Mouse (Mus musculus) megakaryocyte, embryonic 14.5 days (primary cell): ENCODE measurements around the gene Ccr1. TPM values are rescaled to one million over a fixed set of nuclear protein-coding genes. Genes with fewer than 3 reads are reported as not detected.
"Not testable (repeated sequence)": the region's sequence is repeated elsewhere in the genome, so short reads cannot be mapped to it uniquely, and the experiment has no call there.

Source experiments
- H3K27me3 ChIP-seq: replicated peaks from 2 replicates; pipeline ENCODE3; 2012; ENCODE audit warnings: inconsistent platforms
- H3K36me3 ChIP-seq: replicated peaks from 2 replicates; pipeline ENCODE3; 2012; ENCODE audit warnings: low read length, inconsistent platforms, mixed read lengths
- H3K4me1 ChIP-seq: 2 replicates; pipeline ENCODE4 v1.6.1; 2012; ENCODE audit warnings: inconsistent platforms
- H3K4me3 ChIP-seq: replicated peaks from 2 replicates; pipeline ENCODE3; 2012; ENCODE audit warnings: moderate library complexity, mild to moderate bottlenecking, inconsistent platforms
- H3K9me3 ChIP-seq: 2 replicates; pipeline ENCODE4 v1.6.1; 2012; ENCODE audit warnings: inconsistent platforms
- FLI1 ChIP-seq: IDR thresholded peaks from 2 replicates; pipeline ENCODE4 v1.6.1; 2012; ENCODE audit warnings: low read length, inconsistent platforms, mixed read lengths
- GATA1 ChIP-seq: IDR thresholded peaks from 3 replicates; pipeline ENCODE4 v1.6.1; 2012; ENCODE audit warnings: mixed read lengths, low read length, inconsistent platforms, borderline replicate concordance
- polyA plus RNA-seq: library from polyadenylated mRNA; stranded (reverse); fragments of >175 nt; gene quantifications from 2 replicates; pipeline ENCODE4 v1.2.3, GENCODE M21; 2012; ENCODE audit warnings: low replicate concordance; ENCODE audit not compliant: insufficient read depth

The Ccr1 gene
- polyA plus RNA-seq, 1 experiment, result 0.30 TPM

DNA sequence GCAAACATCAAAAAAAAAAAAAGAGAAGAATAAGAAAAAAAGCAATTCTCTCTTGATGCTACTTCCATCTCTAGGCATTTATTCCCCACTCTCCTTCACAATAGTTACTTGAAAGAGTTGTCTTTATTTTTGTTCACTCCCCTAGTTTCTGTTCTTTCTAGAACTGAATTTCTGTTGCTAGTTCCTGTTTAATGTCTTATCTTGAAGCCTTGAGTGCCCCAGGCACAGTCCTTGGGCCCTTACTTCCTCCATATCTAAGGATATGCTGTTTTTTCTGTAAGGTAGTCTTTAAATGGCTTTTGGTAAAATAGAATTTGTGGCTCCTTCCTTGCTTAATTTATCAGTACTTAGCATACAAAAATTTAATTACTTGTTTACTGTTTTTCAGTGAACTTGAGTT, 16.5 kb upstream of the Ccr1 start:
- H3K4me3 ChIP-seq, result no peak overlapping the region
- no peaks in the 10 kb centered on the region for H3K9me3 ChIP-seq
- H3K27me3 ChIP-seq, result no peaks in the 10 kb centered on the region
- no peaks in the 10 kb centered on the region for H3K36me3 ChIP-seq
- TF ChIP-seq GATA1 (no peak; the same call in 2 of the 3 replicates), FLI1 (no peak)
- peaks cover 65% of the 10 kb centered on the region for H3K4me1 ChIP-seq

DNA sequence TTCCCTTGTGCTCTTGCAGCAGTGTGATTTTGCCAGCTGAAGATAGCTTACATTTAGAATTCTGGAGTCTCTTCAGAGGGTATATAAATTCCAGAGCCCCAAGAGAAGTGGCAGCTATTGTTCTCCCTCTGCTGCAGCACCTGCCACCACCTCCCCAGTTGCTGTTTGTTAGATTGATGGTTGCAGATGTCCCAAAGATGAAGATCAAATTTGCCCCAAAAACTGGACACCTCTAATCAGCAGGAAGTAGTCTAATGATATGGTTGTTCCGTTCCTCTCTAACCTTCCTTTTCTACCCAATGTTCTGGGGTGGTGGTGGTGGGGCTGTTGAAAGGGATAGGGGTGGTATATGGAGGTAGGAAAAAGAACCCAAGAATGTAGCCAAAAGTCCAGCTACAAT, 14.2 kb upstream of the Ccr1 start:
- H3K4me1 ChIP-seq, result peaks cover 56% of the 10 kb centered on the region
- no peaks in the 10 kb centered on the region for H3K9me3 ChIP-seq
- H3K36me3 ChIP-seq, result no peaks in the 10 kb centered on the region
- H3K27me3 ChIP-seq, result no peaks in the 10 kb centered on the region
- H3K4me3 ChIP-seq, result no peak overlapping the region
- no peak for TF ChIP-seq GATA1
- no peak for TF ChIP-seq FLI1

DNA sequence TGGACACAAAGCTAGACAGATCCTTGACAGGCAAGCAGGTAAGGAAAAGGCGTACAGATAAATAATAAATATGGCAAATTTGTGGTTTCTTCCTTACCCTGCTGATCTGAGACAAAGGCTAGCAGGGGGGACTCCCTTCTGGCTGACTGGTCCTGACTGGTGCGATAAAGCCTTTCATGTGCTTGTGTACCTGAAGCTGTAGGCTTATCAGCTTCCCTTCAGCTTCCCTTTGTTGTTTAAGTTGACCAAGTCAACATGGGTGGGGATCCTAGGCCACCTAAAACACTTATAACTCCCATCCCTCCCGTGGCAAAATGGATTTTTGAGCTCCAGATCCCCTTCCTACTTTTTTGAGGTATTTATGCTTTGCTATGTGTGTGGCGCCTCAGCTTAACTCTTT, 13.4 kb upstream of the Ccr1 start:
- H3K36me3 ChIP-seq, result no peaks in the 10 kb centered on the region
- H3K27me3 ChIP-seq, result no peaks in the 10 kb centered on the region
- TF ChIP-seq GATA1 (no peak), FLI1 (no peak)
- no peak overlapping the region for H3K4me3 ChIP-seq
- peaks cover 56% of the 10 kb centered on the region for H3K4me1 ChIP-seq
- no peaks in the 10 kb centered on the region for H3K9me3 ChIP-seq

DNA sequence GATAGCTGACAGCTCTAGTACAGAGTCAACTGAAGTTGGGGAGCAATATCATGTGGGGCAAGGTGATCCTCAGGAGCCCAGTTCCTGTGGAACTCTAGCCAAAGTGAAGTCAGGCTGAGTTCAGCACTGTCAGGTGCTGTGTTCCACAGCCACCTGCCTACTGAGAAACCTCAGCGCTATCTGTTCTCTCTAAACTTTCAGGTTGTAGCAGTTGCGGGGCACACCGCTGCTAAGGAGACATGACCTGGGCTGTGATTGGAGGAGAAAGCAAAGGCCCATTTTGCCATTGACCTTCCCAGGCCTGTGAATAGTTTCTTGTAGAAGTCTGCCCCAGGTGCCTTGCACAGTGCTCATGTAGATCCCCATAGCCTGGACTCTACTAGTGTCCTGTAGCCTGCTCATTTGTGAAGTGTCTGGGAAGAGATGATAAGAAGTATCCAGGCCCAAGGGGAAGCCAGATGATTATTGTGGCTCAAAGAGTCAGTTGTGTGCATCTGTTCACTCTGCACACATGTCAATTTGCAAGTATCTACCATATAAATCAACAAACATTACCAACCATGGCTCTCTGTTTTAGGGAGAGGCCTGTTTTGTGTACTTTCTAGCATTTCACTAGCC, 12.5 kb upstream of the Ccr1 start:
- H3K4me1 ChIP-seq, result peaks cover 49% of the 10 kb centered on the region
- H3K36me3 ChIP-seq, H3K4me3 ChIP-seq, H3K9me3 ChIP-seq, H3K27me3 ChIP-seq: not testable (repeated sequence)

DNA sequence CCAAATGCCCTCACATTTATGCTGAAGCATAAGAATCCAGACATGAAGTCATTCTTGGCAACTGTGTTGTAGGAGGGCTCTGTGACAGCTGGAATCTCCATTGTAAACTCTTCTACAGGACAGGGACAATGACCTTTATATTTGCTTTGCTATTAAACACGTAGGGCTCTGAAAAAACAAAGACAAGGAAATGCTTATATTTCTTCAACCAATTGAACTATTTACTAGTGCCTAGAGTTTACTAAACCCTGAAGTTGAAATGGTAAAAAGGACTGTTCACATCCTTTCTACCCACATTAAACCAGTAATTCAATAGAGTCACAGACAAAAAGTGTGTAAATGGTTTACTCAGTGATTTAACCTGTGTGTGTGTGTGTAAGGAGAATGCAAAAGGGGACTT, 9.8 kb upstream of the Ccr1 start, which contains the start of gene Ccr1l1:
Gene Ccr1l1, minus strand, starts transcription at position 101 of the 400 bp plus-strand sequence.
- H3K9me3 ChIP-seq, result no peaks in the 10 kb centered on the region
- H3K36me3 ChIP-seq, result no peaks in the 10 kb centered on the region
- H3K4me3 ChIP-seq, result no peak within 1 kb of the TSS
- no peaks in the 10 kb centered on the region for H3K27me3 ChIP-seq
- TF ChIP-seq FLI1 (no peak), GATA1 (no peak)
- H3K4me1 ChIP-seq, result peaks cover 28% of the 10 kb centered on the region

DNA sequence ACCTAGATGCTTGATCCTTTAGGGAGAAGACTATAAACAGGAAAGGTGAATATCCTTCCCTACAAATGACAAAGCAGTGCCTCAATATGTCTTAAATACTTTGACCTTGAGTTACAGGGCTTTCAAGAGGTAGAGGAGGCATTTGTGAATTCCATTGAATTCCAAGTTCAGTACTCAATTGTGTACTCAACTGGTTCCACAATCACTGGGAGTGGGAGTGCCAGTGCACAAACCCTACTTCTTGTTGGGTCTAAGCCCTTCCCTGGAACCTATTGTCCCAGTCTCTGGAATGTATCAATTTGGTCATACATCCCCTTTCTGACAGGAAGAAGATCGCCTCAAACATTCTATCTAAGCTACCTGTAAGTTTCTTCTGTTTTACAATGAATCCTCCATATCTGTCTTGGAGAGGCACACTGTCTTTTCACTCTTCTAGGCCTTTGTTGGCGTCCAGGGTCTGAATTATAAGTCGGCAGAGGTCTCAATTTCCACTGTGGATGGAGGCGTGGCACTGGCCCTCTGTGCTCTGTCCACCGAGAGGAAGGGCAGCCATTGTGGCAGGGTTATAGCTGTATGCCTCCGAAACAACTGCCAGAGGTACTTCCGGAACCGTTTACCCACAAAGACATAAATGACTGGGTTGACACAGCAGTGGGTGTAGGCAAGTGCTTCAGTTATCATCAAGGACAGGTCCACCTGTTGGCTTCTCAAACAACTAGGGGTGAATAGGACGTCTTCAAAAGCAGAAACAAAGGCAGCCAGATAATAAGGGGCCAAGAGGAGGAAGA, 8.6 kb upstream of the Ccr1 start:
- Histone ChIP-seq H3K36me3 (no peaks in the 10 kb centered on the region), H3K27me3 (no peaks in the 10 kb centered on the region), H3K4me3 (no peak overlapping the region), H3K9me3 (no peaks in the 10 kb centered on the region), H3K4me1 (peaks cover 15% of the 10 kb centered on the region)
- TF ChIP-seq FLI1, result no peak
- TF ChIP-seq GATA1, result no peak

DNA sequence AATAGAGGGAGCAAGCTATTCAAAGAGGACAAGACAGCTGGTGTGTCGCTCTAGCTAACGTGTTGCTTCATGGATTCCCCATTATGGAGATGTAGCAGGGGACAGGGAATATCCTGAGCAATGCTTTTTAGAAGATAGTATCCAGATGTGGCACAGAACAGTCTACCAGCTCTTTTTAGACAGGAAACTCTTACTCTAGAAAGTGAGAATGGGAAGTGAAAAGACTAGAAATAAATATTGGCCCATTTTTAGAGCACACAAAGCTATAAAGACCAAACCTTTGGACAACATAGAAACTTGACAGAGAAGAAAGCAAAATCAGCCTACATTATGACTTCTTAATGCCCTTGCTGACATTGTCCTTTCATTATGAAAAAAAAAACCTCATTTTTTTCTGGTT, 7.1 kb upstream of the Ccr1 start:
- peaks cover 9% of the 10 kb centered on the region; the same call in 1 of the 2 replicates for H3K4me1 ChIP-seq
- TF ChIP-seq GATA1 (no peak), FLI1 (no peak)
- H3K36me3 ChIP-seq, result no peaks in the 10 kb centered on the region
- no peaks in the 10 kb centered on the region for H3K9me3 ChIP-seq
- no peaks in the 10 kb centered on the region for H3K27me3 ChIP-seq
- H3K4me3 ChIP-seq, result no peak overlapping the region

DNA sequence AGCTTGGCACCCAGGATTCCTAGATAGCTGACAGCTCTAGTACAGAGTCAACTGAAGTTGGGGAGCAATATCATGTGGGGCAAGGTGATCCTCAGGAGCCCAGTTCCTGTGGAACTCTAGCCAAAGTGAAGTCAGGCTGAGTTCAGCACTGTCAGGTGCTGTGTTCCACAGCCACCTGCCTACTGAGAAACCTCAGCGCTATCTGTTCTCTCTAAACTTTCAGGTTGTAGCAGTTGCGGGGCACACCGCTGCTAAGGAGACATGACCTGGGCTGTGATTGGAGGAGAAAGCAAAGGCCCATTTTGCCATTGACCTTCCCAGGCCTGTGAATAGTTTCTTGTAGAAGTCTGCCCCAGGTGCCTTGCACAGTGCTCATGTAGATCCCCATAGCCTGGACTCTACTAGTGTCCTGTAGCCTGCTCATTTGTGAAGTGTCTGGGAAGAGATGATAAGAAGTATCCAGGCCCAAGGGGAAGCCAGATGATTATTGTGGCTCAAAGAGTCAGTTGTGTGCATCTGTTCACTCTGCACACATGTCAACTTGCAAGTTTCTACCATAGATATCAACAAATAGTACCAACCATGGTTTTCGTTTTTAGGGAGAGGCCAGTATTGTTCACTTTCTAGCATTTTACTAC, 1.5 kb downstream of the Ccr1 start:
- not testable (repeated sequence) for H3K9me3 ChIP-seq, H3K27me3 ChIP-seq, H3K36me3 ChIP-seq
- Histone ChIP-seq H3K4me1 (peaks cover 23% of the 10 kb centered on the region), H3K4me3 (peak overlapping the region; percentile 70)

DNA sequence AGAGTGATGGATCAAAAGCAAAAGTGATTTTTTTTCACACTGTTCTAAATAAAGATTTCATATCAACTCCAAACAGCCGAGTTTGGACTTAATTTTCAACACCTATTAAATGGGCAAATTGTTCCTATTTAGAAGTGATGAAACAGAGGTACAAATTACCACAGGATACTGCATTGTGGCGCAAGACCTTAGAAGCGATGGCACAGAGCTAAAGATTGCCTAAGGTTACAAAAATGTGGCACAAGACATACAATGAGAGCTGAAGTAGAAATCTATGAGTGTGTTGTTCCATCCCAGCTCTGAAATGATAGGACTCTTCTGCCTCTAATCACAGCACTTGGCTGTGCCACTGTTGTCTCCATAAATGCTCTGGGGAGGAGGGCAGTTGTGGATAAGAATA, 3.7 kb downstream of the Ccr1 start:
- H3K4me3 ChIP-seq, result no peak overlapping the region
- H3K4me1 ChIP-seq, result peaks cover 23% of the 10 kb centered on the region
- no peaks in the 10 kb centered on the region for H3K36me3 ChIP-seq
- TF ChIP-seq FLI1, result no peak
- TF ChIP-seq GATA1, result no peak
- H3K9me3 ChIP-seq, result no peaks in the 10 kb centered on the region
- no peaks in the 10 kb centered on the region for H3K27me3 ChIP-seq

DNA sequence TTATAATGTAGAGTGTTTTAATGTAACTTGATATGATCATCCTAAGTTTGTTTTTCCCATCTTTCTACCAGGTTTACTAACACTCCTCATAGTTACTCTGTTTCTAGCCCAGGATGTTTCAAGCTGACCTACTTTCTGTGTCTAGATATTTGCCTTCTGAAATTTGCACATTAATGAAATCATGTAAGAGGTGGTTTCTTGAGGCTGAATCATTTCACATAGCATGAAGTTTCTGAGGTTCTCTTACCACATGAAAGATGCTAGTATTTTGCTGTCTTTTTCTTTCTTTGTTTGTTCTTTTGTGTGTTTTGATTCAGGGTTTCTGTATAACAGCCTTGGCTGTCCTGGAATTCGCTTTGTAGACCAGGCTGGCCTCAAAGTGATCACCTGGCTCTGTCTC, 8.3 kb downstream of the Ccr1 start:
- Histone ChIP-seq H3K4me3 (no peak overlapping the region), H3K4me1 (peaks cover 31% of the 10 kb centered on the region), H3K36me3 (no peaks in the 10 kb centered on the region), H3K9me3 (no peaks in the 10 kb centered on the region), H3K27me3 (no peaks in the 10 kb centered on the region)
- TF ChIP-seq GATA1 (no peak), FLI1 (no peak)
